8 mouse cellular contexts compared by ENCODE assay signal in the genomic region with DNA sequence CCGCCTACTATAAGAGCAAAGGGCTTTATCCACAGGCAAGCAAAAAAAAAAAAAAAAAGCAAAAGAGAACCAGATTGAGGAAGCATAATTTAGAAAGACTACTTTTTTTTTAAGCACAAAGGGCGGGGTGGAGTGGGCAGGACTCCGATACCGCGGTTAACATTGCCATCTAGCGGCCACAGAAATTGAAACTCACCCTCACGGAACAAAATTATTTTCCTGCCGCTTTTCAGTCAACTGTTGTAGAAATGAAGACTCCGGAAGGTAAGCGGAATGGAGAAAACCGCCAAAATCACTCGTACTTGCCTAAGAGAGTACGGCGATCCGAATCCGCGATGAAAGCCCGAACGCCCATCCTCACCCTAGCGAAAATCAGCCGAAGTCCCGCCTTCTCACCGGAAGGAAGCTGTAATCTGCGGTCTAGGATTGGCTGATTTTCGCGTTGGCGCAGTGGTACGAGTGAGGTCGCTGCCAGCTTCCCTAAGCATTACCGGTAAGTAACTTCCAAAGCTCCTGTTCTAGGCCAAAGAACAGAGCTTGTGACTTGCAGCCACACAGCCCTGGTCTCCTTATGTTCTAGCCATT. TPM values are rescaled to one million over a fixed set of nuclear protein-coding genes. Genes with fewer than 3 reads are reported as not detected.
DNase-seq lines count a peak whose midpoint lies in the region; ATAC-seq lines count a peak whose summit lies in the region.

A gene (minus strand): TSS at position 389 of the 585 bp plus-strand sequence.

- H3K4me1 ChIP-seq in hindbrain, embryonic 11.5 days (replicated peaks; ENCODE audit: control insufficient read depth, insufficient read depth, low read length): no peaks in the 10 kb centered on the region

- ATAC-seq in hindbrain, embryonic 11.5 days (ENCODE audit: low FRiP score): peak; percentile 98

- WGBS in hindbrain, embryonic 11.5 days: 2% methylated on average over 30 of the region's 30 CpGs

- no peak within 1 kb of the TSS for H3K27ac ChIP-seq in hindbrain, embryonic 11.5 days (ENCODE audit: low read depth, low read length)

- peak within 1 kb of the TSS; percentile 23 for H3K4me2 ChIP-seq in hindbrain, embryonic 11.5 days (replicated peaks; ENCODE audit: low read depth, low read length)

- peak within 1 kb of the TSS; percentile 34 for H3K4me3 ChIP-seq in hindbrain, embryonic 11.5 days (ENCODE audit: low read depth, low read length)

- H3K9me3 ChIP-seq in hindbrain, embryonic 11.5 days (ENCODE audit: control insufficient read depth, low read length): no peaks in the 10 kb centered on the region

- no peaks in the 10 kb centered on the region for H3K36me3 ChIP-seq in hindbrain, embryonic 11.5 days (ENCODE audit: control insufficient read depth, insufficient read depth, low read length)

- DNase-seq in MEL-GATA-1-ER (ENCODE audit: extremely low read depth, low read depth): peak; percentile 91
- peak; percentile 97 for DNase-seq in cerebellum, adult 9-10 months
- DNase-seq in frontal cortex, adult 2 months (ENCODE audit: extremely low spot score in 1 of 2, low spot score in 1 of 2): peak; percentile 70 to 96
- peak; percentile 84 for DNase-seq in hindbrain, embryonic 11.5 days (ENCODE audit: low spot score)
- peak; percentile 75 to 92 for DNase-seq in layer of hippocampus, postnatal 10 days (ENCODE audit: low spot score in 2 of 2)
- peak; percentile 92 for DNase-seq in lung, postnatal 10 days
- peak; percentile 85 for DNase-seq in ovary, postnatal 36 days (ENCODE audit: low spot score)
- peak; percentile 83 for DNase-seq in thymus, postnatal 25 days

- peak within 1 kb of the TSS; percentile 41; the same call in 1 of the 2 replicates for H3K9ac ChIP-seq in hindbrain, embryonic 11.5 days (ENCODE audit: low read depth, low read length)

- H3K27me3 ChIP-seq in hindbrain, embryonic 11.5 days (ENCODE audit: control insufficient read depth, insufficient read depth, low read length): no peaks in the 10 kb centered on the region

RNA-seq across cellular contexts. Expression of the gene that starts here (rescaled TPM):
- polyA plus RNA-seq in frontal cortex, adult 2 months (2012; rRNA removed): 41.1 and 44.0 TPM in 2 replicates
- 44.8 and 51.6 TPM in 2 replicates for polyA plus RNA-seq in hindbrain, embryonic 11.5 days (2014; fragmentation: Nextera tagmentation; extraction: Ambion mirVana)
- 10 to 100 TPM; 52.7 to 55.4 TPM for total RNA-seq in layer of hippocampus, postnatal 10 days (2021)
